Mouse (Mus musculus): Measurements from ENCODE around the gene Gm20388. TPM values are rescaled to one million over a fixed set of nuclear protein-coding genes. Genes with fewer than 3 reads are reported as not detected.
A peak's percentile ranks its signal among the peaks of the same experiment; 100 is the strongest.

Gm20388 gene
- polyA plus RNA-seq, 1 experiment from 2014 or later, result 5.5 TPM

DNA sequence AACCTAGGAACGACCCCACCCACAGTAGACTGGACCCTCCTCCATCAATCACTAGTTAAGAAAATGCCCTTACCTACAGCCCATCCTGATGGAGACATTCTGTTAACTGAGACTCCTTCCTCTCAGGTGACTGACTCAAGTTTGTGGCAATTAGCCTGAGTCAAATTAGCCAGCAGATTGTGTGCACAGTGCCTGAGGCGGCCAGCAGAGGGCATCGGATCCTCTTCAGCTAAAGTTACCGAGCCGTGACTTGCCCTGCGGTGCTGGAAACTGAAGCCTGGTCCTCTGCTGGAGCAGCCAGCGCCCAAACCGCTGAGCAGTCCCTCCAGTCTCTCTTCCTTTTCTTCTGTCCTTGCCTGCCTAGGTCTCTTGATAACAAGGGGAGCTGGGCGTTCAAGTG, 56.8 kb downstream of the Gm20388 start:
- 78% methylated on average over 9 of the region's 9 CpGs for WGBS
- H3K27me3 ChIP-seq, result no peaks in the 10 kb centered on the region

DNA sequence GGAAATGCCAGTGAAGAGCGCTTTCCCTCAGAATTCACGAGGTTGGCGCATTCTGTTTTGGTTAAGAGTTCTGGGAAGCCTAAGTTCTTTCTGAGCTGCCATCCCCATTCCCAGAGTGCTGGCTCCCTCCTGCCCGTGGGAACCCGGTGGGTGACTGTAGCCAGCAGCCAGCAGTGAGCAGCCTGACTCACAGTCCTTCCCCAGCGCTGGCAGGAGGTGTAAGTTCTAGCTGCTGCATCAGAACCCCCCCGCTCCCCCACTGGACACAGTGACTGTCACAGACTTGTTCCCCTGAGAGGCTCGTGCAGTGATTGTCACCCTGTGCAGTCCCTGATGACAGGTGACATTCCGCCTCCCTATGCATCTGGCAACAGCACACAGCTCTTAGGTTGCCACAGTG, 59.5 kb downstream of the Gm20388 start:
- no peak overlapping the region for H3K4me2 ChIP-seq
- H3K9me3 ChIP-seq, result no peaks in the 10 kb centered on the region
- H3K4me1 ChIP-seq, result no peaks in the 10 kb centered on the region
- H3K9ac ChIP-seq, result no peak overlapping the region
- H3K36me3 ChIP-seq, result no peaks in the 10 kb centered on the region
- no peaks in the 10 kb centered on the region for H3K27me3 ChIP-seq
- no peak overlapping the region for H3K27ac ChIP-seq
- WGBS, result 72% methylated on average over 9 of the region's 9 CpGs
- no peak for ATAC-seq (ENCODE audit: borderline replicate concordance, extremely low read depth, low FRiP score, low TSS enrichment)
- H3K4me3 ChIP-seq, result no peak overlapping the region

More for the DNA sequence above, 56.8 kb downstream of the Gm20388 start:
- Histone ChIP-seq H3K9me3 (no peaks in the 10 kb centered on the region), H3K9ac (no peak overlapping the region), H3K4me1 (no peaks in the 10 kb centered on the region), H3K27ac (no peak overlapping the region), H3K4me2 (no peak overlapping the region), H3K4me3 (no peak overlapping the region), H3K36me3 (no peaks in the 10 kb centered on the region)
- ATAC-seq (ENCODE audit: borderline replicate concordance, extremely low read depth, low FRiP score, low TSS enrichment), result no peak

DNA sequence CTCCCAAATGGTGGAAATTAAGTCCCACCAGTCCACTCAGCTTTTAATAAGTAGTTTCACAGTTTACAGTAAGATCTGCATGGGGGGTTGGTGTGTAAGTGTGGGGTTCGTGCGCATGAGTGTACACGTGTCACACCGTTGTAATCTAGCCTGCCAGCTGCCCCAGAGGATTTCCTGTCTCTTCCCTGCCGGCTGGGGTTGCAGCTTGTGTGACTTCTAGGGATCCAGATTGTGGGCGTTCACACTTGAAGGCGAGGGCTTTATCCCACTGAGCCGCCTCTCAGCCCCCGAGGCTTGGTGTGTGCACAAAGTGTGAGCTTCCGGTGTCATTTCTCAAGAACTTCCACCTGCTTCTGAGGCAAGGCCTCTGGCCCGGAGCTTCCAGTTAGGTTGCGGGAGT, 61.9 kb downstream of the Gm20388 start:
- no peaks in the 10 kb centered on the region for H3K27me3 ChIP-seq
- no peaks in the 10 kb centered on the region for H3K9me3 ChIP-seq
- H3K4me3 ChIP-seq, result no peak overlapping the region
- no peak overlapping the region for H3K4me2 ChIP-seq
- WGBS, result 49% methylated on average over 12 of the region's 12 CpGs
- no peaks in the 10 kb centered on the region for H3K36me3 ChIP-seq
- no peak overlapping the region for H3K9ac ChIP-seq
- H3K27ac ChIP-seq, result no peak overlapping the region
- H3K4me1 ChIP-seq, result no peaks in the 10 kb centered on the region
- ATAC-seq (ENCODE audit: borderline replicate concordance, extremely low read depth, low FRiP score, low TSS enrichment), result no peak

DNA sequence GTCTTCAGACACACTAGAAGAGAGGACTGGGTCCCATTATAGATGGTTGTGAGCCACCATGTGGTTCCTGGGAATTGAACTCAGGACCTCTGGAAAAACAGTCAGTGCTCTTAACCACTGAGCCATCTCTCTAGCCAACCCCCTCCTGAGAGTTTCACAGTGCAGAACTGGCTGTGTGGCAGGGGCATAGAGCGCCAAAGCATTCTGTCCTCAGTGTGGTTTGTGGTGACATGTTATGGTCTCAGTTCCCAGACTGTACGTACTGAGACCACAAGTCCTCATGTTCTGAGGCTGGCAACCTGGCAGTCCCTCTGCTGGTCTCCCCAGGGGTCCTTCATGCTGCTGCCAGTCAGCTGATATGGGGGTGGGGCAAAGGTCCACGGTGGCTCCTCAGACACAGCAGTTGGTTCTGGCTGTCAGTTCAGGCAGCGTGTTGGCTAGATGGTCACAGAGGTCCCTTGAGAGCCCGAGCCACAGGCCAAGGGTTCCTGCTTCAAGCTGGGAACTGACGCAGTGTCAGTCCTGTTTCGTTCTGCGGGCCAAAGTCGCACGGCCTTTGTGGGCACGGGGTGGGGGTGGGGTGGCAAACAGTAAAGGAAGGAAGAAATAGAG, 68.2 kb downstream of the Gm20388 start:
- ATAC-seq (ENCODE audit: borderline replicate concordance, extremely low read depth, low FRiP score, low TSS enrichment), result no peak
- Histone ChIP-seq H3K9me3 (no peaks in the 10 kb centered on the region), H3K4me1 (no peaks in the 10 kb centered on the region), H3K27ac (no peak overlapping the region), H3K27me3 (no peaks in the 10 kb centered on the region), H3K9ac (no peak overlapping the region), H3K36me3 (no peaks in the 10 kb centered on the region), H3K4me2 (no peak overlapping the region), H3K4me3 (no peak overlapping the region)
- whole genome bisulfite sequencing, result 65% methylated on average over 11 of the region's 11 CpGs

DNA sequence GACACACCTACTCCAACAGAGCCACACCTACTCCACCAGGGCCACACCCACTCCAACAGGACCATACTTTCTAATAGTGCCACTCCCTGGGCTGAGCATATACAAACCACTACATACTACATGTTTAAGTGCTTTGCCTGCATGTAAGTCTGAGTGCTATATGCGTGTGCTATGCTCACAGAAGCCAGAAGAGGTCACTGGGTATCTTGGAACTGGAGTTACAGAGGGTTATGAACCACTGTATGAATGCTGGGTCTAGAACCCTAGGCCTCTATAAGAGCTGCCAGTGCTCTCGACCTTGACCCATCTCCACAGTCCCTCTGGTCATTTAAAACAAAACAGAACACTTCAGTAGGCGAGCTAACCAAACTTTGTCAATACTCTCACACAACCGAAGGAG, 70.6 kb downstream of the Gm20388 start:
- Histone ChIP-seq H3K27me3 (no peaks in the 10 kb centered on the region), H3K4me2 (no peak overlapping the region), H3K9ac (no peak overlapping the region), H3K27ac (no peak overlapping the region), H3K9me3 (no peaks in the 10 kb centered on the region), H3K4me3 (no peak overlapping the region), H3K36me3 (no peaks in the 10 kb centered on the region), H3K4me1 (no peaks in the 10 kb centered on the region)
- WGBS, result 52% methylated on average over 4 of the region's 4 CpGs
- ATAC-seq (ENCODE audit: borderline replicate concordance, extremely low read depth, low FRiP score, low TSS enrichment), result no peak

DNA sequence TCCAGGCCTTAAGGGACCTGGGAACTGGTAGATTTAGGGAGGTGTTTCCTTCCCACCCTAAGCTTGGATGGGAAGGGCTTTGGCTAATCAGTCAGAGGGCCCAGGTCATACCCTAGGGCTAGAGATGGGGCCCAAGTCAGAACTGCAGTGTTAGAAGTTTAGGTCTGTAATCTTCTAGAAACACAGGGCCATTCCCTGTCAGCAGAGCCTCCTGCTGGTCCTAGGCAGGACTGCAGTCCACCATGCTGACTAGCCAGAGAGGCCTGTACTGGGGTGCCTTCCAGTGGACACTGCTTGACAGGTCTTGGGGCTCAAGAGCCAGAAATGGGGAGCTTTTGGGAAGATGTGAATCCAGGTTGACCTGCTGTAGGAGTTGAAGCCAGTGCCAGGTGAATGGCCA, 73.4 kb downstream of the Gm20388 start:
- Histone ChIP-seq H3K4me2 (no peak overlapping the region), H3K9ac (no peak overlapping the region), H3K27me3 (no peaks in the 10 kb centered on the region), H3K4me1 (no peaks in the 10 kb centered on the region), H3K27ac (no peak overlapping the region), H3K4me3 (no peak overlapping the region), H3K9me3 (no peaks in the 10 kb centered on the region), H3K36me3 (no peaks in the 10 kb centered on the region)
- no peak for ATAC-seq (ENCODE audit: borderline replicate concordance, extremely low read depth, low FRiP score, low TSS enrichment)

DNA sequence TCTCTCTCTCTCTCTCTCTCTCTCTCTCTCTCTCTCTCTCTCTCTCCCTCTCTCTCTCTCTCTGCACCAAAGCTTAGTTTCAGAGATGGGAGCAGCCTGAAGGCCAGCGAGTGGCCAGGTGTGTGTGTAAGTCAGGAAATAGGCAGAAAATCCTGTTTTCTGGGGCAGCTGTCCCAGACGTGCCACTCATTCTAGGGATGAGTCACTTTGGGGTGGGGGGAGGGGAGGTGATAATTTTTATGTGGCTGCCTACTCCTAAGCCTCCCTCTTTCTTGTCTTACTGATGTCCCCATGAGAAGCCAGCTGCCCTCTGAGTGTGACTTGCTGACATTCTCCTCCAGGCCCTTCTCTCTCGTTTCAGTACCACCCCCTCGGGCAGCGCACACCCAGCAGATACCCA, 75.5 kb downstream of the Gm20388 start:
- Histone ChIP-seq H3K9me3 (no peaks in the 10 kb centered on the region), H3K4me3 (no peak overlapping the region), H3K27me3 (peaks cover 7% of the 10 kb centered on the region), H3K27ac (no peak overlapping the region), H3K36me3 (no peaks in the 10 kb centered on the region), H3K4me1 (no peaks in the 10 kb centered on the region), H3K9ac (no peak overlapping the region), H3K4me2 (no peak overlapping the region)
- no peak for ATAC-seq (ENCODE audit: borderline replicate concordance, extremely low read depth, low FRiP score, low TSS enrichment)
- WGBS, result 56% methylated on average over 5 of the region's 5 CpGs

DNA sequence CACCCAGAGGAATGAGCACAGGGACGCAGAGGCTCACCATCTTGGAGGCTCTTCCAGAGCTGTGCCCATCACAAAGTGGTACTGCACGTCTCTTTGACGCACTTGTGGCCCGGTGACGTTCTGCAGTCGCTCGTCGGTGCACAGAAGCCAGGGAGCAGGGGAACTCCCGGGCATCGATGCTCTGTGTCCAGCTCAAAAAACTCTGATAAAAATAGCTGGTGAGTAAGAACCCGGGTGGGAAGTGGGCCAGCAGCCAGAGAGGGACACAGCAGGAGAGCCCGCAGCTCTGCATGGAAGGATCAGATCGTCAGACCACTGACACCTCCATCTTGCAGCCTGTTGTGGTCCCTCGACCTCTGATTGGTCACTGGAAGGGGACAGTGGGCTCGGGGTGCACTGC, 77.4 kb downstream of the Gm20388 start:
- ATAC-seq (ENCODE audit: borderline replicate concordance, extremely low read depth, low FRiP score, low TSS enrichment), result no peak
- Histone ChIP-seq H3K4me3 (no peak overlapping the region), H3K27me3 (peaks cover 26% of the 10 kb centered on the region), H3K27ac (no peak overlapping the region), H3K9me3 (no peaks in the 10 kb centered on the region), H3K4me2 (no peak overlapping the region), H3K36me3 (no peaks in the 10 kb centered on the region), H3K9ac (no peak overlapping the region), H3K4me1 (peaks cover 10% of the 10 kb centered on the region)
- WGBS, result 61% methylated on average over 15 of the region's 15 CpGs

DNA sequence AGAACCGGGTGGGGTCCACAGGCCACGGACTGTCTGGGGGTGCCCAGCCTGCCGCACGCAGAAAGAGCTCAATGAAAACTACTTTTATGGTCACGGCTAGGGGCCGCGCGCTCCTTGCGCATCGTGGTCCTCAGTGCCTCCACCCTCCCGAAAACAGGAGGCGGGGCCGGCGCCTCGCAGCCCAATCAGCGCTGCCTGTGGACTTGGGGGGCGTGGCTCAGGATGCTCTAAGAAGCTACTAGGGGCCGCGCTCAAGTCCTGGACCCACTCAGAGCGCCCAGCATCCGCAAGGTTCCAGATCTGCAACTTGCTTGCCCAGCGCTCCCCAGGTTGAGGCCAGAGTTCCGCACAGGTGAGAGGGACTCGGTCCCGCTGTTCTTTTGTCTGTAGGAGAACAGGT, 81.6 kb downstream of the Gm20388 start, which contains the start of gene Crispld2:
TSS of gene Crispld2 (plus strand) at position 190 of the 400 bp plus-strand sequence.
- Histone ChIP-seq H3K4me3 (peak within 1 kb of the TSS; percentile 26), H3K27ac (no peak within 1 kb of the TSS), H3K9ac (peak within 1 kb of the TSS; percentile 11; the same call in 1 of the 2 replicates), H3K36me3 (no peaks in the 10 kb centered on the region), H3K4me2 (peak within 1 kb of the TSS; percentile 47), H3K27me3 (peaks cover 43% of the 10 kb centered on the region), H3K4me1 (peaks cover 23% of the 10 kb centered on the region), H3K9me3 (no peaks in the 10 kb centered on the region)
- under 1% methylated on average over 25 of the region's 25 CpGs for WGBS
- ATAC-seq (ENCODE audit: borderline replicate concordance, extremely low read depth, low FRiP score, low TSS enrichment), result peak; percentile 87

DNA sequence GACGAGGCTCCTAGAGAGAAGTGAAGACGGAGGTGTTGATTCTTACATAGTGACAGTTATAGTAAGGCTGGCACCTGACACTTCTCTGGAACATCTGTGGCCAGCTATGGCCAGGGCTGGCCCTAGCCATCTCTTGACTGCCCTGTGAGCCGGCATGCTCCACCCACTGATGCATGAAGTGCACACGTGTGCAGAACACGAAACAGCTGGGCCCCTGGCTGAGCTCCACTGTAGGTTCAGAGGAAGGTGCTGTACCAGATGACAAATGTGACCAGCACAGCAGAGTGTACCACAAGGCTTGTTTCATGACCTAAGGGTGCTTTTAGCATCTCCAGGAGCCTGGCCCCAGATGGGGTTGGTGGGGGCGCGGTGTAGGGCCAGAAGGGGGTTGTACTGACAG, 83.5 kb downstream of the Gm20388 start:
- WGBS, result 44% methylated on average over 7 of the region's 7 CpGs
- Histone ChIP-seq H3K4me2 (peak overlapping the region; percentile 47; the same call in 1 of the 2 replicates), H3K4me1 (peaks cover 23% of the 10 kb centered on the region), H3K36me3 (no peaks in the 10 kb centered on the region), H3K27me3 (peaks cover 43% of the 10 kb centered on the region), H3K9me3 (no peaks in the 10 kb centered on the region), H3K4me3 (no peak overlapping the region), H3K27ac (no peak overlapping the region), H3K9ac (no peak overlapping the region)
- ATAC-seq (ENCODE audit: borderline replicate concordance, extremely low read depth, low FRiP score, low TSS enrichment), result peak; percentile 36; the same call in 1 of the 2 replicates

DNA sequence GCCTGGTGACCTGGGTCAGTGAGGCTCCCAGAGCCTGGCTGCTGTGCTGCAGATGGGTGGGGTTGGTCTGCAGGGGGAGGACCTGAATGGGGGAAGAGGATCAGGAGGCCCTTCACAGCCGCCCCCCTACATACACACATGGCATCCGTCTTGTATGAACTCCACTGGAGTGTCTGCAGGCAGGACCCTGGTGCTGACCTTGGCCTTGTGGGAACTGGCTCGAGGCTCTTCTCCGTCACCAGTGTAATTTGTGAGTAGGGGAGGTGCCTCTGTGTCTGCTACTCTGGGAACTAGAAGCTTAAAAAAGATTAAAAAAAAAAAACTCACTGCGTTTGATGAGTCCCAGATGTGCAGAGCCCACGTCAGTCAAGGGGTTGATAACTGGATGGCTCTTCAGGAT, 83.9 kb downstream of the Gm20388 start:
- Histone ChIP-seq H3K9me3 (no peaks in the 10 kb centered on the region), H3K4me2 (no peak overlapping the region), H3K4me3 (no peak overlapping the region), H3K27ac (no peak overlapping the region), H3K36me3 (no peaks in the 10 kb centered on the region), H3K4me1 (peaks cover 23% of the 10 kb centered on the region), H3K27me3 (peaks cover 43% of the 10 kb centered on the region), H3K9ac (no peak overlapping the region)
- ATAC-seq (ENCODE audit: borderline replicate concordance, extremely low read depth, low FRiP score, low TSS enrichment), result peak; percentile 41; the same call in 1 of the 2 replicates
- 30% methylated on average over 6 of the region's 6 CpGs for WGBS

DNA sequence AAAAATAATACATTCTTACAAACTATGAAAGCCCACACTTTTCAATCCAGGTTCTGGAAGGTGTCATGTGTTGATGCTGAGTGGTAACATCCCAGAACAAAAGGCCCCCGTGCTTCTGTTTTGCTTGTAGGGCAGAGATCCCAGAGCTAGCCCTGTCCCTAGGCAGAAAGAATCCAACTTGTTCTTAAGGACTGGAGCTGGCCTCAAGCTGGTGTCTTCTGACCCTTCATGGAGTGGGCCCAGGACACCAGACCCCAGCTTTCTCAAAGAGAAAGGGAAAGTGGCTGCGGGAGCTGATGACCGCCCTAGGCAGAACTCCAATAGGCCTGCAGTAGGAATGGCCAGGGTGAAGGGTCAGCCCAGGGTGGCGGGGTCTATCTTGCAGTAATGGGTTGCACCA, 86.6 kb downstream of the Gm20388 start:
- H3K27ac ChIP-seq, result no peak overlapping the region
- H3K4me3 ChIP-seq, result no peak overlapping the region
- H3K4me2 ChIP-seq, result no peak overlapping the region
- no peaks in the 10 kb centered on the region for H3K36me3 ChIP-seq
- no peak overlapping the region for H3K9ac ChIP-seq
- no peak for ATAC-seq (ENCODE audit: borderline replicate concordance, extremely low read depth, low FRiP score, low TSS enrichment)
- peaks cover 26% of the 10 kb centered on the region for H3K27me3 ChIP-seq
- H3K4me1 ChIP-seq, result peaks cover 33% of the 10 kb centered on the region
- 79% methylated on average over 4 of the region's 4 CpGs for WGBS
- no peaks in the 10 kb centered on the region for H3K9me3 ChIP-seq

DNA sequence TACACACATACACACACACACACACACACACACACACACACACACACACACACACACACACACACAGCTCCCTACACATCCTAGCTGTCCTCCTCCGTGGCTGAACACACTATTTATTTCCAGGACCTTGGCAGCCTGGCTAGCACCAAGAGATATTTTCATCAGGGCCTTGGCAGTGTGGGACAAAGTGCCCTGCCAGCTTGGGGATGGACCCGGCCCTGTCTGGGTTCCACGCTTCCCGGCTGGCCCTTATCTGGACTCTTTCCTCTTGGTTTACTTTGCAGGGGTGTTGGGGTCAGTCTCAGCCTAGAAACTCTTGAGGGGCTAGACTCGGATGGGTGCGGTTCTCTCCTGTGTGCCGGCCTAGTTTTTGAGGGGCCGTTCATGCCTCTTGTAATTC, 89.8 kb downstream of the Gm20388 start:
- H3K27ac ChIP-seq, result peak overlapping the region; percentile 51; the same call in 1 of the 2 replicates
- H3K9me3 ChIP-seq, result no peaks in the 10 kb centered on the region
- WGBS, result 18% methylated on average over 8 of the region's 8 CpGs
- no peak overlapping the region for H3K4me2 ChIP-seq
- no peaks in the 10 kb centered on the region for H3K36me3 ChIP-seq
- H3K9ac ChIP-seq, result no peak overlapping the region
- H3K27me3 ChIP-seq, result no peaks in the 10 kb centered on the region
- ATAC-seq (ENCODE audit: borderline replicate concordance, extremely low read depth, low FRiP score, low TSS enrichment), result no peak
- H3K4me3 ChIP-seq, result no peak overlapping the region
- H3K4me1 ChIP-seq, result peaks cover 33% of the 10 kb centered on the region

All from lung, embryonic 15.5 days (tissue).